Mouse (Mus musculus) embryonic facial prominence, embryonic 10.5 days (tissue): ENCODE results near the gene Gm17018. TPM values are rescaled to one million over a fixed set of nuclear protein-coding genes. Genes with fewer than 3 reads are reported as not detected.
A peak's percentile ranks its signal among the peaks of the same experiment; 100 is the strongest.

Experiments
- DNase-seq: peaks from one replicate; pipeline ENCODE4 v3.0.0-alpha.2; 2017; ENCODE audit warnings: low spot score
- H3K27ac ChIP-seq: fragments of 300-500 bp; sonication (generic); replicated peaks from 2 replicates; pipeline ENCODE4 v1.5.1; 2016; ENCODE audit warnings: mild to moderate bottlenecking
- H3K27me3 ChIP-seq: fragments of 300-500 bp; sonication (generic); replicated peaks from 2 replicates; pipeline ENCODE4 v1.6.1; 2016; ENCODE audit warnings: low read depth, mild to moderate bottlenecking; ENCODE audit not compliant: poor library complexity, severe bottlenecking
- H3K36me3 ChIP-seq: fragments of 300-500 bp; sonication (generic); replicated peaks from 2 replicates; pipeline ENCODE4 v1.6.1; 2016; ENCODE audit warnings: mild to moderate bottlenecking, moderate library complexity
- H3K4me1 ChIP-seq: fragments of 300-500 bp; sonication (generic); 2 replicates; pipeline ENCODE4 v1.6.1; 2016
- H3K4me3 ChIP-seq: fragments of 300-500 bp; sonication (generic); 2 replicates; pipeline ENCODE4 v1.5.1; 2016; ENCODE audit warnings: mild to moderate bottlenecking, moderate library complexity
- H3K9me3 ChIP-seq: fragments of 300-500 bp; sonication (generic); 2 replicates; pipeline ENCODE4 v1.6.1; 2016; ENCODE audit warnings: mild to moderate bottlenecking
- WGBS: fragments of 180-500 bp; shearing (Covaris S2); methylation state at CpG from one replicate; pipeline ENCODE4 v1.1.7; 2016; 5-methylcytosine and 5-hydroxymethylcytosine counted together
- polyA plus RNA-seq: library from polyadenylated mRNA; unstranded; fragments of >200 nt; fragmentation: Nextera tagmentation; extraction: Ambion mirVana; gene quantifications from 2 replicates; pipeline ENCODE4 v1.2.1, GENCODE M21; 2016

Gene Gm17018
- polyA plus RNA-seq, result 50.3 and 50.8 TPM in 2 replicates

GRCm38 (mm10) chr19:45560153-45560890 is at the start of gene Gm17018, which contains the start of gene Poll:
Gene Gm17018 (plus strand): TSS chr19:45560615.
Gene Poll (minus strand): TSS chr19:45560531.
- WGBS, result 1% methylated on average over 35 of the region's 35 CpGs
- Histone ChIP-seq H3K9me3 (no peaks in the 10 kb centered on the region), H3K36me3 (peaks cover 26% of the 10 kb centered on the region), H3K27me3 (peaks cover 12% of the 10 kb centered on the region; the same call in 1 of the 2 replicates), H3K27ac (peak within 1 kb of the TSS; percentile 88), H3K4me3 (peak within 1 kb of the TSS; percentile 88), H3K4me1 (peaks cover 28% of the 10 kb centered on the region)
- peak; percentile 90 for DNase-seq

GRCm38 (mm10) chr19:45510680-45511079 is 49.7 kb upstream of the Gm17018 start:
- DNase-seq, result no peak
- Histone ChIP-seq H3K27ac (no peak overlapping the region), H3K36me3 (peaks cover 38% of the 10 kb centered on the region), H3K27me3 (no peaks in the 10 kb centered on the region), H3K4me3 (no peak overlapping the region), H3K9me3 (no peaks in the 10 kb centered on the region), H3K4me1 (no peaks in the 10 kb centered on the region)
- WGBS, result 82% methylated on average over 3 of the region's 3 CpGs

- H3K27me3 ChIP-seq, result no peaks in the 10 kb centered on the region
- H3K4me1 ChIP-seq, result no peaks in the 10 kb centered on the region
- 87% methylated on average over 4 of the region's 4 CpGs for WGBS
- H3K4me3 ChIP-seq, result no peak overlapping the region
- DNase-seq, result no peak
- peaks cover 45% of the 10 kb centered on the region for H3K36me3 ChIP-seq
- H3K9me3 ChIP-seq, result no peaks in the 10 kb centered on the region
- H3K27ac ChIP-seq, result no peak overlapping the region
Observed at GRCm38 (mm10) chr19:45511406-45511805, 49.0 kb upstream of the Gm17018 start.

DNA sequence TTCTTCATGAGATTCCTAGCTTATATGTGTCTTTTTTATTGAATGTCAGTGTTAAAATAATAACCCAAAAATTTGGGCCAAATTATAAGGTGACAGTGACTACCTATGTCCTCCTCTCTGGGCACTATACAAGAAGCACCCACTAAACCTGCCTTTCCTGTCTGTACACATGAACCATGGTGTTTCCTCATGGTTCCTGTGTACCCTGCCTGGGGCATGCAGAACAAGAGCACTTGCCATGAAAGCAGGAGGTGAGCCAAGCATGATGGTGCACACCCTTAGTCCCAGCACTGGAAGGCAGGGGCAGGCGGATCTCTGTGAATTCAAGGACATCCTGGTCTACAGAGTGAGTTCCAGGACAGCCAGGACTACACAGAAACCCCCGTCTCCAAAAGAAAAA is 45.1 kb upstream of the Gm17018 start:
- H3K4me1 ChIP-seq, result no peaks in the 10 kb centered on the region
- no peaks in the 10 kb centered on the region for H3K27me3 ChIP-seq
- H3K9me3 ChIP-seq, result no peaks in the 10 kb centered on the region
- H3K36me3 ChIP-seq, result peaks cover 74% of the 10 kb centered on the region
- no peak overlapping the region for H3K4me3 ChIP-seq
- no peak for DNase-seq
- no peak overlapping the region for H3K27ac ChIP-seq
- WGBS, result 84% methylated on average over 2 of the region's 2 CpGs

- no peak overlapping the region for H3K27ac ChIP-seq
- H3K27me3 ChIP-seq, result no peaks in the 10 kb centered on the region
- 94% methylated on average over 12 of the region's 12 CpGs for WGBS
- no peaks in the 10 kb centered on the region for H3K9me3 ChIP-seq
- H3K36me3 ChIP-seq, result peaks cover 82% of the 10 kb centered on the region
- DNase-seq, result no peak
- H3K4me3 ChIP-seq, result no peak overlapping the region
- no peaks in the 10 kb centered on the region for H3K4me1 ChIP-seq
Observed at GRCm38 (mm10) chr19:45516264-45516663, 44.2 kb upstream of the Gm17018 start.

GRCm38 (mm10) chr19:45527382-45527781 is 33.0 kb upstream of the Gm17018 start:
- Histone ChIP-seq H3K27me3 (no peaks in the 10 kb centered on the region), H3K36me3 (peaks cover 75% of the 10 kb centered on the region), H3K4me1 (peaks cover 7% of the 10 kb centered on the region; the same call in 1 of the 2 replicates), H3K9me3 (no peaks in the 10 kb centered on the region), H3K4me3 (no peak overlapping the region), H3K27ac (no peak overlapping the region)
- no peak for DNase-seq
- 86% methylated on average over 7 of the region's 7 CpGs for WGBS

GRCm38 (mm10) chr19:45527931-45528534 is 32.4 kb upstream of the Gm17018 start:
- H3K9me3 ChIP-seq, result no peaks in the 10 kb centered on the region
- no peak overlapping the region for H3K4me3 ChIP-seq
- no peak for DNase-seq
- H3K27ac ChIP-seq, result no peak overlapping the region
- no peaks in the 10 kb centered on the region for H3K27me3 ChIP-seq
- peaks cover 69% of the 10 kb centered on the region for H3K36me3 ChIP-seq
- H3K4me1 ChIP-seq, result peaks cover 7% of the 10 kb centered on the region; the same call in 1 of the 2 replicates
- 92% methylated on average over 10 of the region's 10 CpGs for WGBS

GRCm38 (mm10) chr19:45529294-45529693 is 31.1 kb upstream of the Gm17018 start:
- Histone ChIP-seq H3K9me3 (no peaks in the 10 kb centered on the region), H3K36me3 (peaks cover 56% of the 10 kb centered on the region), H3K27ac (no peak overlapping the region), H3K4me1 (peaks cover 9% of the 10 kb centered on the region), H3K27me3 (no peaks in the 10 kb centered on the region), H3K4me3 (no peak overlapping the region)
- WGBS, result 80% methylated on average over 5 of the region's 5 CpGs
- DNase-seq, result no peak

DNA sequence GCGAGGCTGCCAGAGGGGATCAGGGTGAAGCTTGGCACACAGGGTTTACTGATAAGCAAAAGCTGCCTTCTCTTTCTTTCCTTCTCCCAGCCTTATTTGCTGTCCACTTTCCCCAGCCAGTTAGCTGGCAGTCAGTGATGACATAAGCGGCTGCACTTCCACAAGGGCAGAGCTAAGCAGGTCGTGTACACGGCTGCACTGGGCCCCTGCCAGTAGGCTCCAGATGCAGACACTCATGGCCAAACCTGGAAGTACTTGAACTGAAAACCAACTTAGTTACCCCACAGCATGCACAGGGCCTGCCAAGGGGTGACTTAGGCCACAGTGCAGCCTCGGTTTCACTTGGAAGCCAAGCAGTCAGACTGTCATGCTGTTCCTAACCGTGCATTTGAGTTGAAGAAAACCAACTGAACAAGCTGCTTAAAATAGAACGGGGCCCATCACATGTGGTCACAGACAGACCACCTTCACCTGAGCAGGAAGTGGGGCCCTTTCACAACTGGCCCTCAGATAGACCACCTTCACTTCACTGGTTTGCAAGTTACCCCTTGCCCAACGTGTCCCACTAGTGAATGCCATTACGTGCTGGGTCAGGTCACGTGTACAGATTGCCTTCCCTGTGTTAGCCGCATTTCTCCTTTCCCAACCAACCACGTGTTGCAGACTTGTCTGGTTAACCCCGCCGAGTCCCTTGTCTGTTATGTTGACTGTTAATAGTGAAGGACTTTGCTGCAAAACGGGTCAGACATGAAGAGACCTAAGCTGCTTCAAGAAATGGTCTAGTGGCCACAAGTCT is 30.0 kb upstream of the Gm17018 start:
- H3K27me3 ChIP-seq, result no peaks in the 10 kb centered on the region
- no peak for DNase-seq
- H3K36me3 ChIP-seq, result peaks cover 47% of the 10 kb centered on the region
- no peak overlapping the region for H3K27ac ChIP-seq
- H3K4me3 ChIP-seq, result no peak overlapping the region
- no peaks in the 10 kb centered on the region for H3K9me3 ChIP-seq
- peaks cover 19% of the 10 kb centered on the region for H3K4me1 ChIP-seq
- 88% methylated on average over 15 of the region's 15 CpGs for WGBS

- Histone ChIP-seq H3K27ac (no peak overlapping the region), H3K27me3 (peaks cover 7% of the 10 kb centered on the region), H3K9me3 (no peaks in the 10 kb centered on the region), H3K36me3 (peaks cover 40% of the 10 kb centered on the region), H3K4me1 (peaks cover 26% of the 10 kb centered on the region), H3K4me3 (no peak overlapping the region)
- WGBS, result 74% methylated on average over 6 of the region's 6 CpGs
- DNase-seq, result no peak
Observed at GRCm38 (mm10) chr19:45531554-45531953, 28.9 kb upstream of the Gm17018 start.

- H3K4me3 ChIP-seq, result no peak overlapping the region
- H3K9me3 ChIP-seq, result no peaks in the 10 kb centered on the region
- WGBS, result 74% methylated on average over 7 of the region's 7 CpGs
Observed at GRCm38 (mm10) chr19:45533617-45534016, 26.8 kb upstream of the Gm17018 start.

GRCm38 (mm10) chr19:45535214-45535735 is 25.1 kb upstream of the Gm17018 start:
- no peak for DNase-seq
- Histone ChIP-seq H3K36me3 (peaks cover 3% of the 10 kb centered on the region; the same call in 1 of the 2 replicates), H3K4me1 (peaks cover 23% of the 10 kb centered on the region), H3K27ac (no peak overlapping the region), H3K27me3 (peaks cover 27% of the 10 kb centered on the region), H3K9me3 (no peaks in the 10 kb centered on the region), H3K4me3 (no peak overlapping the region)
- WGBS, result 83% methylated on average over 8 of the region's 8 CpGs

More at GRCm38 (mm10) chr19:45533617-45534016, 26.8 kb upstream of the Gm17018 start:
- Histone ChIP-seq H3K36me3 (peaks cover 20% of the 10 kb centered on the region), H3K27ac (no peak overlapping the region), H3K27me3 (peaks cover 11% of the 10 kb centered on the region), H3K4me1 (peaks cover 23% of the 10 kb centered on the region)
- no peak for DNase-seq
